Mouse (Mus musculus) gastrocnemius, postnatal 4 days (tissue): ENCODE data around the gene Borcs8. TPM values are rescaled to one million over a fixed set of nuclear protein-coding genes. Genes with fewer than 3 reads are reported as not detected.

Experiments used
- DNase-seq, 2 experiments: peaks; one replicate each; pipeline ENCODE4 v3.0.0; 2021 to 2022; ENCODE audit warnings: low spot score in 2 of 2, mixed read lengths in 2 of 2
- long read RNA-seq, 2 experiments: library from polyadenylated mRNA; stranded (forward); transcript quantifications; one replicate each; pipeline ENCODE4 v2.0.0; 2021
- total RNA-seq, 2 experiments: library from RNA; stranded (reverse); gene quantifications; 2 replicates each; pipeline ENCODE4 v1.2.3; 2021

Gene Borcs8
- 10 to 100 TPM; 25.6 to 27.7 TPM for total RNA-seq
- long read RNA-seq, experiment 1, transcript Borcs8-201 (6 exons, 810 nt) = major isoform, 12 of 17 reads
- long read RNA-seq, experiment 1, partial matches to known transcripts = 1 of 17 reads
- long read RNA-seq, experiment 1, other reads (novel, unspliced or antisense) = 3 of 17 reads
- long read RNA-seq, experiment 2, transcript Borcs8-201 (6 exons, 810 nt) = major isoform, 12 of 21 reads
- long read RNA-seq, experiment 2, partial matches to known transcripts = 3 of 21 reads
- long read RNA-seq, experiment 2, other reads (novel, unspliced or antisense) = 2 of 21 reads

DNA sequence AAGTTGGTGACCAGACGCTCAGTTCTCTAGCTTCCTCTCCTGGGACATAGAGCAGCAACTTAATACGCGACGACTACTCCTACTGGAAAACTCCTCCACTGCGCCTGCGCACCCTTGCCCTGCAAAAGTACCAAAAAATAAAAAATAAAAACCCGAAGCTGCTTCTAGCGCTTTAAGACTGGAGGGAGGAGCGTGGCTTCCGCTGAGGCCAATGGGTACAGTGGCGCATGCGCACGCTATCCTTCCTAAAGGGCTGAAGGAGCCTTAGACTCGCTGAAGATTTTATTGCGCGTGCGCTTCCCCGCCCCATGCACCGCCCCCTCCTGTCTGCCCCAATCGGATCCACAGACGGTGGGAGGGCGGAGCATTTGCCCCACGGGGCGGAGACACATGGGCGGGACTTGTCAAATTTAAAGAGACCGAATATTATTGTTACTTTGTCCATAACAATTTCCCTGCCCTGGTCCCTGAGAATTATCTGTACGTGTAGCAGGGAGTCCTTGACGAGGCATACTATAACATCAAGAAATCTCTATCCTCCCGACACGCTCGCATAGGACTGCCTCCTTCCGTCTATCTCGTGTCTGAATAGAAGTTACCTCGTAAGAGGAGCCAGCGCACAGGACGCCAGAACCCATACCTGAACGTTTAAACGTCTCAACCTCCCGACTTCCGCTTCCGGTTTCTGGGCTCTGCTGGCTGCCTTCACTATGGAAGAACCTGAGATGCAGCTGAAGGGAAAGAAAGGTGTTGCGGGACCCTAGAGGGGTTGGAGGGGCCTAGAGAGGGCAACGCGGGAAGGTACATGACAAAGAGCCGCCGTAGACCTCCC lies at the start of gene Borcs8, which contains the start of the genes Rfxank and Mef2b:
Gene Borcs8 (plus strand): TSS at position 474 of the 832 bp plus-strand sequence.
Gene Rfxank (minus strand): TSS at position 129 of the 832 bp plus-strand sequence.
Gene Mef2b (plus strand): TSS at position 686 of the 832 bp plus-strand sequence.
- DNase-seq = peak; percentile 97 to 99

DNA sequence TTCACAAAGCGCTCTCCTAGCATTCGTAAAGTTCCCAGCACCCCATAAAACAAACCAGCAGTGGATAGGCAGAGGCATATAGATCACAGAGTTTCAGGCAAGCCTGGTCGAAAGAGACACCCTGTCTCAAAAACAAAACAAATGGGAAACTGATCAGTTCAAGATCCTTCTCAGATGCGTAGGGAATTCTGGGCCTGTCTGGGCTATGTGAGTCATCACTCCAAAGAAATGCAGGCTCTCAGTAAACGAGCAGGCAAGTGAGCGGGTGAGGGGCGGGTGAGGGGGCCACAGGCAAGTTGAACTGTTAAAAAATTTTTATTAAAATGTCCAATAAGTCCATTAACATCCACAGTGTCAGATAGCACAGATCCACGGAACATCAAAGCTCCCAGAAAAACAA lies 46.5 kb upstream of the Borcs8 start:
- no peak for DNase-seq

DNA sequence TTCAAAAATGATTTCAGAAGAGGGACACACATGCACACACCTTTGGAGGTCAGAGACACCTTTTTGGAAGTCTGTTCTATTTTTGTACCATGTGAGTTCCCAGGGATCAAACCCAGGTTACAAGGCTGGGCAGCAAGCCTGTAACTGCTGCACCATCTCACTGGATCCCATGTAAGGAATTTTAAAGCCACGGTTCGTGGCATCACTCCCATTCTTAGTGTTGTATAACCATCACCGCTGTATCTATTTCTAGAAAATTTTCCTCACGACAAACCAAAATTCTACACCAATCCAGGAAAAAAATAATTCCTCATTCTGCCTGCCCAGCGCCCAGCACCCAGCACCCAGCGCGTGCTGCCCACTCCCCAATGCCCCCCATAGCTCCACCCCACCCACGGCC lies 40.0 kb upstream of the Borcs8 start:
- no peak for DNase-seq

DNA sequence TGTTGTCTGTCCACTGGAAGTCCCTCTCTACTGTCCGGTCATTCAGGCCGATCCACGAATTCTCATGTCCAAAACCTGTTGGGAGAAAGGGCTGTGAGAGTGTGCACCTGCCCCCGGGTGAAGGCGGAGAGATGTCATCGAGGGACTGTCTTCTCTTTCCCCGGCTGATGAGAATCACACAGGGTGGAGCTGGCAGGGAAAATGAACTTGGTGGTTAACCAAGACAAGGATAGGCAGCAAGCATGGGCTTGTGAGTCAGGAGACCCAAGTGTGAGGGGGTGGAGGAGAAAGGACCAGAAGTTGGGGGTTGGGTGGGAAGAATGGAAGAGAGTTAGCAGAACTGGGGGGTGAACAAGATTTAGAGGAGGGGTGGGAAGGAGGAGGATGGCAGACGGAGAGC lies 39.1 kb upstream of the Borcs8 start:
- DNase-seq = no peak

DNA sequence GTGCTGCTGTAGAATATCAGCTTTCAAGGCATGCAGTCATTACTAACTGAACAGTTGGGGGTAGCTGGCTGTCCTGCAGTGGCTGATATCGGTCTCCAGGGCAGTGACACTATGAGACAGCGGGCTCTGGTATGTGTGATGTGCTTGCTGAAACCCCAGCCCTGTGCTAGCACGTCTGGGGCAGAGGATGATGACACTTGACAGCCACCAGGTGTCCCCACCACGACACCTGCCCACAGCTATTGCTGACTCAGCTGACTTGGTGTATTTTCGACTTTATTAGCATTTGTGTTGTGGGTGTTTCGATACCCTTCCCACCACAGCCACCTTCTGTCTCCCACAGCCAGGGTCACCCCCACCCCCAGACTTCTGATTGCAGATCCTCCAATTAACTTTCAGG lies 34.8 kb upstream of the Borcs8 start:
- DNase-seq = no peak

DNA sequence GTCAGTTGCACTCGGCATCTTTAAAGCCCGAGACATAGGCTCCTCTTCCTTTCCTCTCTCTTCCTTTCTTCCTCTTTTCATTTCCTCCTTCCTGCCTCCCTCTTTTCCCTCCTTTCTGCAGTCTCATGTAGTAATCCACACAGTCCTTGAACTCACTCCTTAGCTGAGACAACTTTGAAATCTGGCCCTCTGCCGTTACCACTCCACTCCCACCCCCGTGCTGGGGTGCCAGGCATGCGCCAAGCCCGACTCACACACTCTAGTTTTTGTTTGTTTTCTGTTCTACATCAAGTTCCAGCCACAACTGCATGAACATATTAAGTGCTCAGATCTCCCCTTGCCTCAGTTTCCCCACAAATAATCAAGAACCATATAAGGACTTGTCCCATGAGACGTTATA lies 34.4 kb upstream of the Borcs8 start:
- DNase-seq = no peak

DNA sequence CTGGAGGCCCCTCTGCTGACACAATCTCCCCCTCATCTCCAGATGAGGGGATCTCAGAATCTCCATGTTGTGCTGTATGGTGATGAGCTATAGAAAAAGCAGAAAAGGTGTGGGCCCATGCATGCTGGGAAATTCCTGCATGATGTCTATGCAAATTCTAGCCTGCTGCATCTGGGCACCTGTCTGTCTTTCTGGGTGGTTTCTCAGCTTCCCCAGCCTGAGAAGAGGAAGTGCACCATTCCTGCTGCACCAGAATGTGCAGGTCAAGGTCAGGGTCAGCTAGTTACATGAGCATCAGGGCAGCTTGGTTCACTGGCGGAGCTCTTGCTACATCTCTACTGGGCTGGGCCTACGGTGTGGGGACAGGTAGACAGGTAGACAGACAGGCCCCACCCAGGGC lies 28.8 kb upstream of the Borcs8 start:
- no peak for DNase-seq

DNA sequence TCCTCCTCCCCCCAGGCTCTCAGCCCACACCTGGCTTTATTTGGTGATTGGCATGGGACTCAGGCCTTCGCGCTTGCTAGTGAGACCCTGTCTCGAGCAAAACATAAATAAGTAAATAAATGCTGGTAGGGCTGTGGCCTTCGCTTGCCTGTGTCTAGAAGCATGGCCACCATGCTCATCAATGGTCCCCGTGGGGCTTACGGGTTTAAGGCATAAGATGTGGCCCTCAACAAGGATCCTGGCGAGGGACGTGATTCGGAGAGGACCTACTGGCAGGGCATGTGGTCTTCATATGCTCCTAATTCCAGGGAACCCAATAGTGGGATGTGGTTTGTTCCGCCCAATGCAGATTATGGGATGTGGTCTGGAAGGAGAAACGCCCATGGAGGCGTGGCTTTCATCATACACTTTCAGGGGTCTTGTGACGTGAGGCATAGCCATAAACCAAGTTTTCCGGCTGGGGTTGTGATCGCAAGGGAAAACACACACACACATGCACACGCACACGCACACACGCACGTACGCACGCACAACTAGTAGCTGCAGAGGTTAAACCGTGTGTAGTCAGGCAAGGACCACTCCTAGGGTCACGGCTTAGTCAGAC lies 28.0 kb upstream of the Borcs8 start:
- DNase-seq = no peak

DNA sequence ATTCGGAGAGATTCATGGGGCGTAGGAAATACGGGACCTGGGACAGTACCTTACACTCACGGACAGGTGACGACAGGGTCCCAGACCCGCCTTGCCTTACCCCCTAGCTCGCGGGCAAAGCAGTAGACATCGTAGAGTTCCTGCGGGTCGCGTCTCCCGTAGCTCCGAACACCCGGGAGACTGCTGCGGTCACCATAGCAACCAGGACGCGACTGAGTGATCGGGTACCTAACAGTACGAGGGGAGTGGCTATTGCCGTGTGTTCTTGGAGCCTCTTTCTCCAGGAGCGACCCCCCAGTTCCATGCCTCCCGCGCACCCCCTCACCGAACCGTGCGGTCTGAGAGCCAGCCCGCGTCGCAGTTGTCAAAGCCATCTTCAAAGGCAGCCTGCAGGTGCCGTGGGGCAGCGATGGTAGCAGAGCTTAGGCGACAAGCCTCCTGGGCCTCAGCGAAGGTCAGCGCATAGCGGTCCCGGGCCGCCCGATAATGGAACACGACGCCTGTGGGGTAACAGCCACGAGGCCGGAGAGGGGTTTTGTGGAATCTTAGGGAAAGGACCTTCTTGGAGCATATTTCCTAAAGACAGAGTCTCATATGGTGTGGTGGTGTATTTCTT lies 26.8 kb upstream of the Borcs8 start:
- no peak for DNase-seq

DNA sequence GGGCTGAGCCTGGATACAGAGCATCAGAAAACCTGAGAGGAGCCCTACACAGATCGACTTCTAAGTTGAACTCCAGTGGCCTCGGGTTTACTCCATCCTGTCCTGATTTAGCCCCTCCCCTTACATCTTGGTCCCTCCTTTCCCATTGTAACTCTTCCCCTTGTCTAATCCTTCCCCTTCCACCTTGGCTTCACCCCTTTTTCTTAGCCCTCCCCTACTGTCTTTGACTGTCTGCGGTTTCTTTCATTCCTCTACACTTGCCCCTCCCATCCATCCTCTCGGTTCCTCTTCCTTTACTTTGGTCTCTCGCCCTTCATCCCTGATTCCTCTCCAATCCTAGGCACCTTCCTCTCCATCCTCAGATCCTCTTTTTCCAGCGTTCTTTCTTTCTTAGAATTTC lies 24.8 kb upstream of the Borcs8 start:
- no peak for DNase-seq

DNA sequence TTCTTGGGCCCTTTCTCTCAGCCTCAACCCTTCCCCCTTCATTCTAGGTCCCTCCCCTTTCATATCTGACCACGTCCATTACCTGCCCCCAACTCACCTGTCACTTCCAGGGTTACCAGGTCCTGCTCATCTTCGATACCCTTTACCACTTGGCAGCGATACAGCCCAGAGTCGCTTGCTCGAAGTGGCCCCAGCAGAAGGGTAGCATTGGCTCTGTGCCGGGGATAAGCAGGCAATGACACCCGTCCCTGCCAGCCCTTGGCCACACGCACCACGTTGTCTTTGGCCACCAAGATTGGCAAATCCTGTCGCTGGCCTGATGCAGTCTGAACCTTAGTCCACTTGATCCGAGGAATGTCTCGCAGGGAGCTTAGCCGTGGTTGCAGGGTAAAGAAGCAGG lies 24.4 kb upstream of the Borcs8 start:
- DNase-seq = no peak

DNA sequence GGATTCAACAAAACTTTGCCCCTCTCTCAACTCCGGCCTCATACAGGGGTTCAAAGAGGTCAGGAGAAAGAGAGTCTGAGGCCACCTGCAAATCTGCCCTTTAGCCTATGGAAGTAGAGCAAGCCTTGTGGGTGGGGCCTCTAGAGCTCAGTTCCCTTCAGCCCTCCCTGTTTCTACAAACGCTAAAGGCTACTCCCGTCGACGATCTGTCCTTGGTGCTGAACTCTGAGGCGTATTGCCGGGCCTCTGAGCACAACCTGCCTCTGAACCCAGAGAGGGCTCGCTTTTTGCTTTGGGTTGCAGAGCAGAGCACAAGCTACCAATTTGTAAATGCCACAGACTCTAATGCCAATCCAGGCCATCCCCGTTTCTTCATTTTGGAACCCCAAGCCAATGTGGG lies 21.7 kb upstream of the Borcs8 start:
- DNase-seq = peak in 1 of 2 experiments; percentile 32

DNA sequence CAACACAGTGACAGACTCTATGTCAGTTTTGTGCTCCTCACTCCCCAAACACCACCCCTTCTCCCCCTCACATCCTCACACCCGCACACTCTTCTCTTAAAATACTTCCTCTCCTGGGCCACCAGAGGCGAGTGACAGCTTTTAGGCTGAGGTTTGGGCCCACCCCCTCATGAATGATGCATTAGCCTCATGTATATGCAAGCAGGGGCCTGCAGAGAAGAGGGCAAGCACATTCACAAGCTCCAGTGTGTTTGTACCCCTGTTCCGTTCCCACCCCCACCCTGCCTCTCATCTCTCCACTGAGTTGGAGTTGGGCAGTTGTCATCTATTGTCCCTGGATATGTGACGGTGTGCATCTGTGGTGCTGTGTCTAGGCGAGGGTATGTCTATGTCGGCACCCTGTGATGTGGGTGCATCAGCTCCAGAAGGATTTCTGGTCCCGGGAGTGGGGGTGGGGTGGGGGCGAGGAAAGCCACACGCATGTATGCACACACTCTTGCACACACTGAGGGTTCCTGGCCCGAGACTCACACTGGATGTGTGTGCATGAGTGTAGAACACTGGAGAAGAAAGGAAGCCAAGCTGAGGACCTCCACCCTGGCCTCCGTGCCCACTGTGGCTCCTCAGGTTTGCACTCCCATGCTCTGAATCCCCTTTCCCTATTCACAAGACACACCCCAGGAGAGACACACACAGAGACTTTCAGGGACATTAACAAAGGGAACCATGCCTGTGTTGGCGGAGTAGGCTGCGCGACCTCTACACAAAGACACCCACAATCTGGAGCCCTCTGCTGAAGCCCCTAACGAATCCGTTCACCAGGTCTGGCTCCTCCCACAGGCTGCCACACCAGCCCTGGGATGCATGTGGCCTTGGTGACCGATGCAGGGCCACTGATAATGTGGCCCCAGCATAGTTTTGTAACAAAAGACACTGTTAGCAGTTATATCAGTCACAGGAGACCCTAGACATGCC lies 20.3 kb upstream of the Borcs8 start:
- no peak for DNase-seq

DNA sequence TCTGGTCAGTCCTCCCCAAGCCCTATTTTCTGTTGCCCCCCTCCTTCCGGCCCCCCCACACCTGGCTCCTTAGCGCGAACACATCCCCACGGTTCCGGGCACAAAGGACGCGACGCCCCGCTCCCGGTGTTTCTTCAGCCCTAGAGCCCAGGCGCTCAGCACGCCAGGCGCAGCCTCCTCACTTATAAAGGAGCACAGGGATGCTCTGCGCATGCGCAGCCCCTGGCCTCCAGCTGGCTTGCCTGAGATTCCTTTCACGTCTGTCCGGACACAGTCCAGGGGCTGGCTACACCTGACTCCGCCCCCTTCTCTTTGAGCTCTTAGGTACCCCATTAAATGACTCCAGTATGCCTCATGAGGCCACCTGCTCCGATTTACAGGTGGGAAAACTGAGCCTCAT lies 18.6 kb upstream of the Borcs8 start, which contains the start of gene Ncan:
Gene Ncan (minus strand): TSS at position 207 of the 400 bp plus-strand sequence.
- peak in 1 of 2 experiments; percentile 42 for DNase-seq

DNA sequence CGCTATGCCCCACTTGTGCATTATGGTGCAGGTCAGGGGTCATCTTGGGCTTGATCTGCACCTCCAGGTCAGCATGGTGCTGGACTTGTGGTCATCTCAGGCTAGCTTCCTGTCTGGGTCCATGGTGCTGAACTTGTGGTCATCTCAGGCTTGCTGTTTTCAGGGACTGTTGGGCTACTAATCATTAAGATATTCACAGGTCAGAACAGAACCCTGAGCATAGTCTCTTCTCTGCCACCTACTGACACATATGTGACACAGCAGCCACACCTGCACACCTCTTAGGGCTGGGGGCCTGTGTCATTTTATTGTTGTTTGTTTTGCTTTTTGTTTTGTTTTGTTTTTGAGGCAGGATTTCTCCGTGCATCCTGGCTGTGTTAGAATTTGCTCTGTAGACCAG lies 16.4 kb upstream of the Borcs8 start:
- DNase-seq = no peak

DNA sequence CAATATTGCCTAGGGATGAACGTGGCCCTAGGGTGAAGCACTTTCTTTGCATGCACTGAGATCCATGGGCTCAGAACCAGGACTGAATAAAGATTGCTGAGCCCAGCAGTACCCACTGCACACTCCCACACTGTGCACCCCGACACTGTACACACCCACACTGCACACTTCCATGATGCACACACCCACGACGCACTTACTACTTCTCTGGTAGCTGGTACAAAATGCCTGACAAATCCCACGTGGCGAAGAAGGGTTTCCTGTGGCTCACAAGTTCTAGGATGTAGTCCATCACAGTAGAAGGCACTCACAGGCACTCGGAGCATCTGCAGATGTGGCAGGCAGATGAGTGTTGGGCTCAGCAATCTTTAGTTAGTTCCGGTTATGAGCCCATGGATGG lies 14.3 kb upstream of the Borcs8 start:
- no peak for DNase-seq

DNA sequence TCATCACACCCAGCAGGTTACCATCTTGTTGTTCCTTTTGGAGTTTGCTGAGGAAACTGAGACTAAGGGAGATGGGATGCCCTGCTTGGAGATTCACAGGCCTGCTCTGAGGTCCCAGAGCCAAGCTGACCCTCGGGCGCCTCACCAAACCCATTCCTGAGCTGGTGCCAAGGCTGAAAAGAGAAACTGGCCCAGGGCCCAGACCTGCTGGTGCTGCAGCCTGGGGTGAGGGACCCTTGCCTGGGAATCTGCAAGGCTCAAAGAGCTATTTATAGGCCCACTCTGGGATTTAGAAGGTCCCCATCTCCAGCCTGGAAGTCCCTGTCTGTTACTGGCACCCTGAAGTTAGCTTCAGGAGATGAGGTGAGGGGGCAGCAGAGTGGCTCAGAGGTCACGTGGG lies 10.9 kb upstream of the Borcs8 start:
- DNase-seq = peak in 1 of 2 experiments; percentile 53

DNA sequence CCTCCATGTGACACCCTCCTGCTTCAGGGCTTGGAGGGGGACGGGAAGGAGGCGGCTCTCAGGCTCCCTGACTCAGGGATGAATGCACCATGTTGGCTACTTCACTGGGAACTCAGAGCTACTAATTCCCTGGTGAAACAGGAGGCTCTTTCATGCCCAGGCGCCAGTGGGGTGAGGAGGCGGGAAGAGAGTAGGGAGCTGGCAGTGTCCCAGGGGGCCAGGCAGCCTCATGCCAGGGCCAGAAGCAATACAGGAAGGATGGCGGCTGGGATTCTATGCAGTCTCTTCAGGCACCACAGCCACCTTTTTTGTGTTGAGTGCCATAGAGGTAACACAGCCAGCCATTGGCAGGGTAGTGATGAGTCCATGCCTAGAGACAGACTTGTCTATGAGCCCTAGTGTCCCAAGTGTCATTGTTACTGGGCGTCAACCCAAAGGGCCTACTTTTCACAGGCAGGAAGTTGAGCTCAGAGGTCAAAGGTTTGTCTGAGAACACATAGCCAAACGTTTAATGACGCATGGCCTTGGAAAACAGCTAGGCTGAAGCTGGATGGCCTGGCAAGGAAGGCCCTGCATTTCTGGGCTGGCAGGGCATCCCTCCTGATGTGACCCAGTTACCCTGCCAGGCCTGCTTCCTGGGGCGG lies 9.9 kb upstream of the Borcs8 start:
- DNase-seq = peak; percentile 26 to 52

DNA sequence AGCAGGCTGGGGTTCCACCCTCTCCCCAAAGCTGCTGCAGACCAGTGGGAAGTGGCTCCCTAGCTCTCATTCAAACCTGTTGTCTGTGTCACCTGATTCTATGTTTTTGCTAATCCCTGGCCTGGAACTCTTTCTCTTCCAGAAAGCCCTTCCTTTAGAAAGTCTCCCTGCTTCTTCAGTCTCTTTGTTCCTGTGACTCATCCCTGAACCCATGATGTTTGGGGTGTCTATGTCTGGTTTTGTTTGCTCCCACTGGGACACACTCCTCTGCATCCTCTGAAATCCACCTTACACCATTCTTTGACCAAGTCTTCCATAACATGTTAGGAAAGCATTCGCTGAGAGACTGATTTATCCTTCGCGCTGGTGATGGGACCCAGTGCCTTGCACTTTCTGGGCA lies 9.2 kb upstream of the Borcs8 start:
- DNase-seq = no peak
